10 mouse cellular contexts compared by ENCODE assay signal in genomic region chrX:13655005-13655421, GRCm38 (mm10). TPM values are rescaled to one million over a fixed set of nuclear protein-coding genes. Genes with fewer than 3 reads are reported as not detected.
DNase-seq lines count a peak whose midpoint lies in the region; ATAC-seq and TF ChIP-seq lines count a peak whose summit lies in the region.
"Had no signal": no experiment of that assay in that cellular context is flagged by ENCODE, and none has a peak within 500 bp of the region (broad histone marks: within the 10 kb centered on the region; RNA-seq: fewer than 3 reads in every experiment).

No protein-coding gene starts in this region.

- no peak; the same call in none of the 2 replicates for TF ChIP-seq CTCF in left cerebral cortex, adult 2 months (IDR thresholded peaks at IDR 0.05)

- no peak overlapping the region for H3K4me3 ChIP-seq in left cerebral cortex, adult 2 months
- H3K4me3 ChIP-seq: embryonic facial prominence, embryonic 12.5 days; heart, embryonic 13.5 days had no signal

- no peak for DNase-seq in left cerebral cortex, adult 2 months (ENCODE audit: extremely low spot score in 1 of 2, low spot score in 2 of 2)
- no peak for DNase-seq in left cerebral cortex, postnatal 10 days (ENCODE audit: extremely low spot score in 1 of 2, low spot score in 2 of 2)
- DNase-seq in MEL-GATA-1-ER (ENCODE audit: extremely low read depth, low read depth) = peak; percentile 90
- DNase-seq in induced T-regulatory cell, adult 2 months (ENCODE audit: low read depth) = peak; percentile 43
- DNase-seq in naive thymus-derived CD4-positive, alpha-beta T cell, adult 2 months (ENCODE audit: low read depth) = peak; percentile 42
- DNase-seq in urinary bladder, postnatal 25 days (ENCODE audit: low spot score) = no peak

- intact Hi-C loops in left cerebral cortex, adult 2 months (cut with DNase I) = loop anchor here (5.0 kb wide), 6 partner anchors 103 to 978 kb away; partner anchors contain the start of genes Ddx3x and Nyx
- intact Hi-C loops in left cerebral cortex, postnatal 10 days (cut with DNase I) = loop anchor here (5.0 kb wide), 2 partner anchors 373 to 433 kb away; partner anchors contain the start of gene Ddx3x

- no peak for ATAC-seq in cerebellum, adult (ENCODE audit: insufficient number of reproducible peaks, low FRiP score, low TSS enrichment)

- peak overlapping the region; percentile 57 for H3K27ac ChIP-seq in left cerebral cortex, adult 2 months
- H3K27ac ChIP-seq: embryonic facial prominence, embryonic 12.5 days; heart, embryonic 13.5 days had no signal

RNA-seq across cellular contexts. Expression of gene Gpr82, which starts 6.2 kb away (rescaled TPM):
- not detected for total RNA-seq in left cerebral cortex, adult 2 months (2021)
- not detected for total RNA-seq in left cerebral cortex, postnatal 10 days (2021)
- total RNA-seq: layer of hippocampus, adult 18-20 months had no signal

RNA-seq across cellular contexts. Expression of gene Gpr34, which starts 23.1 kb away (rescaled TPM):
- 10 to 100 TPM in 1 of 2 experiments, 1 to 10 TPM in 1; 7.6 to 10.5 TPM for total RNA-seq in left cerebral cortex, adult 2 months (2021)
- total RNA-seq in left cerebral cortex, postnatal 10 days (2021) = 10 to 100 TPM; 12.2 to 15.6 TPM

Comparison
In these comparisons a context has a peak if more than half of its experiments do, and no peak if none do; other contexts are left out.
1. DNase-seq: peak in MEL-GATA-1-ER (single experiment), induced T-regulatory cell, adult 2 months (single experiment) and naive thymus-derived CD4-positive, alpha-beta T cell, adult 2 months (single experiment); none in left cerebral cortex, adult 2 months (0 of 2), left cerebral cortex, postnatal 10 days (0 of 2) and urinary bladder, postnatal 25 days (single experiment).